Mouse (Mus musculus) embryonic fibroblast, embryonic 13.5 days (primary cell): Measurements from ENCODE around the gene Dusp10.

Experiments
- CTCF ChIP-seq: IDR thresholded peaks from 2 replicates; pipeline ENCODE4 v1.5.1; 2011; ENCODE audit warnings: mild to moderate bottlenecking, control low read depth, low read length, moderate library complexity, borderline replicate concordance; ENCODE audit not compliant: insufficient read depth
- POLR2A ChIP-seq: IDR thresholded peaks from 2 replicates; pipeline ENCODE4 v1.6.1; 2011; ENCODE audit warnings: low read depth, mild to moderate bottlenecking, control low read depth, low read length, moderate library complexity

DNA sequence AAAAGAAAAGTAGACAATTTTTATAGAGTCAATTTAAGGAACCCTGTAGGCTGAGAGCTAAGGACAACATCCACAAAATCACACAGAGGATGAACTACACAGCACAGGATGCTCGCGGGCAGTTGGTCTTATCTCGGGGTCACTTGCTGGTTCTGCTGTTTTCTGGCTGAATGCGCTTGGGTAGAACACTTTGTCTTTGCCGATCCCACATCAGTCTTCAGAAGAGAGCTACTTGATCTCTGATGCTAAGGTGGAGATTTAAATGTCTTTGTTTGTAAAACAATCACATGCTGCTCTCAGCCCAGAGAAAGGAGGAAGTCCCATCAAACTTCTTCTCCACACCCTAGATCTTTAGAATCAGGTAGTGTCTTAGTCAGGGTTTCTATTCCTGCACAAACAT lies 12.0 kb downstream of the Dusp10 start:
- TF ChIP-seq CTCF (no peak), POLR2A (no peak)
